Mouse (Mus musculus): ENCODE results near the gene 9130023H24Rik. TPM values are rescaled to one million over a fixed set of nuclear protein-coding genes. Genes with fewer than 3 reads are reported as not detected.

9130023H24Rik gene
- total RNA-seq, 4 experiments from 2014 or later: 8.8 to 11.7 (median 9.9) TPM

DNA sequence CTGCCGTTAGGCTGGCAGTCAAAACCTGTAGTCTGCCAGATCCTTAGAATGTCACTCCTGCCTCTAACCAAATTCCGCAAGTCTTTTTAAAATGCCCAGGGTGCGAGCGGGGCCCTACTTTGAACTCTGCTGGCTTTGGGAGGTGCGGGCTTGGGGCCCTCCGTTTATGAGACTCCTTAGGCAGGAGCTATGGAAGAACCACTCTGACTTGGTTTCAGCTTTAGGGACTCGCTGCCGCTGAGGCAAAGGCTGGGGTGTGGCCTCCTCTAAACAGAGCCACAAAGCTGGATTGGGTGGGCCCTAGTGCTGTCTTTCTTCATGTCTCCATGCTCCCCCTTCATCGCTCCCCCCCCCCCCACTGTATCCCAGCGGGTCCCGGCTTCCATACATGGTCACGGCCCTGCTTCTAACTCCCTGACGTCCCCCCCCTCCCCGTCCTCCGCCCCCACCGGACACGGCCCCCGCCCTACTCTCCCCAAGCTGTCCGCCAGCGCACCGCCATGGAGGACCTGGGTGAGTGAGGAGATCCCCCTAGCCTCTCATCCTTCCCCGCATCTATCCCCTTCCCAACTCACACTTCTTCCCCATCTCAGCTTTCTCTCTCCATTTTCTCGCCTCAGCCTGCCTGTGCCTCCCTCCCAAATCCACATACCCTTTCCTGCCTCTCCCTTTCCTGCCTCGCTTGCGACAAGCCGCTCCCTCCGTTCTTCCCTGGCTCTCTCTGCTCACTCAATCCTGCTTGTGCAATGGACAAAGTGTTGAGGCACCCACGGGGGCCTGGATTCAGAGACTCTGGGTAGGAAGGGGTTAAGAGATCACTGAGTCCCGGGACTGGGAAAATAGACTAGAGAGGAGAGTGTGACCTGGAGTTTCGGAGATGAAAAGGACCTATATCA lies 8.9 kb upstream of the 9130023H24Rik start, which contains the start of gene Tgfb1i1:
Tgfb1i1 (plus strand) TSS at position 317 of the 896 bp plus-strand sequence.
- no peak for DNase-seq

DNA sequence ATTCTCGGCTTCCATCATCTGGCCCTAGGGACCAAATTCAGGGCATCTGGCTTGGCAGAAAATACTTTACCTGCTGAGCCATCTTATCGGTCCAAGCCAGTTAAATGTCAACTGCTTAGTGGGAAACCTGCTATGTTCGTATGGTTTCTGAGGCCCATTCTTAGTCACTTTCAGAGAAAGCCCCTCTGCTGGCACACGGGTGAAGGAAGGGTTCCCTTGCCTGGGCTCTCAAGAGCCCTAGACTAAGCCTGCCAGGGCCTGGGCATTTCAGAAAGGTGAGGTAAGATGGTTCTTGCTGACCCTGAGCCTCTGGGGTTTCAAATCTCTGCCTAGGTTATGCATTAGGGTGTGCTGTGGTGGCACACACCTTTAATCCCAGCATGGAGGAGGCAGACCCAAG lies 7.7 kb upstream of the 9130023H24Rik start:
- no peak for DNase-seq

DNA sequence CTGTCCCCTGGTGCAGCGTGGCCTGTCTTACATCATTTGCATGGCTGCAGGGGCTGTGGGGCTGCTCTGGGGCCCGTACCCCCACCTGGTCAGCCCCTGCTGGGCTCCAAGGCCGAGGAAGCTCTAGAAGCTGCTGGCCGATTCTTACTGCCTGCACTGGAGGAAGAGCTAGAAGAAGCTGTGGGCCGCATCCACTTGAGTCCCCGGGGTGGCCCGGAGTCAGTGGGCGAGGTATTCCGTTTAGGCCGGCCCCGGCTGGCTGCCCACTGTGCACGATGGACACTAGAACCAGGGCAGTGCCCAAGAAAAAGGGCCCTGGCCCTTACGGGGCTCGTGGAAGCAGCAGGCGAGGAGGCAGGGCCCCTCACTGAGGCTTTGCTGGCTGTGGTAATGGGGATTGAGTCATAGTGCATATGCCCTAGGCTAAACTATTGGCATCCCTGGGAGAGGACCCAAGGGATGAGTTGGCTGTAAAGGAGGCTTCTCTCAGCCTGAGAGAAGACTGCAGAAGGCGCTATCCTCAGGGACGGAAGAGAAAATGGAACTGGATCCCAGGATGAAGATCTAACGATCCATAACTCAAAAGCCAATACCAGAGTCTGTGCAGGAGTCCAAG lies 6.7 kb upstream of the 9130023H24Rik start:
- no peak for DNase-seq

DNA sequence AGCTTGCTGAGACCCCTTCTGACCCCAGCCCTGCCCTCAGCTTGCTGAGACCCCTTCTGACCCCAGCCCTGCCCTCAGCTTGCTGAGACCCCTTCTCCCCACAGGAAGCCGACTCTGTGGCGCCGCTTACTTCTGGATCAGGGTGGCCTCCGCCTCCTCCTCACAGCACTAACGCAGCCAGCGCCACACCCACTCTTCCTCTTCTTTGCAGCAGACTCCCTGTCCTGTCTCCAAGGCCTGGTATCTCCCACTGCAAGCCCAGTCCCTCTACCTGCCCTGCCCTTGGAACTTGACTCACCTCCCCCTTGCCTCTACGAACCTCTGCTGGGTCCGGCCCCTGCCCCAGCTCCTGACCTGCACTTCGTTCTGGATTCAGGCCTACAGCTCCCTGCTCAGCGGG lies 6.1 kb upstream of the 9130023H24Rik start:
- DNase-seq: no peak

DNA sequence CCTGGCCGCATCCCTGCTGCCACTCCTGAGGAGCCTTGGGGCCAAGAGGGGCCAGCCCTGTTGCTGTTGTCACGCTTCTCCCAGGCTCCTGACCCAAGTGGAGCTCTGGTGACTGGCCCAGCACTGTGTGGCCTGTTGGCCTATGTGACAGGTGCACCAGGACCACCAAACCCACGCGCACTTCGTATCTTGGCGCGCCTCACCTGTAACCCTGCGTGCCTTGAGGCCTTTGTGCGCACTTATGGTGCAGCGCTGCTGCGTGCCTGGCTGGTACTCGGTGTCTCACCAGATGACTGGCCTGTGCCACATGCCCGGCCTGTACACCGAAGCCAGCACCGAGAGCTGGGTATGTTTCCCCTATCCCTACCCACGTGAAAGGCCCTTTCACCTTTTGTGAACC lies 4.5 kb upstream of the 9130023H24Rik start:
- no peak for DNase-seq

DNA sequence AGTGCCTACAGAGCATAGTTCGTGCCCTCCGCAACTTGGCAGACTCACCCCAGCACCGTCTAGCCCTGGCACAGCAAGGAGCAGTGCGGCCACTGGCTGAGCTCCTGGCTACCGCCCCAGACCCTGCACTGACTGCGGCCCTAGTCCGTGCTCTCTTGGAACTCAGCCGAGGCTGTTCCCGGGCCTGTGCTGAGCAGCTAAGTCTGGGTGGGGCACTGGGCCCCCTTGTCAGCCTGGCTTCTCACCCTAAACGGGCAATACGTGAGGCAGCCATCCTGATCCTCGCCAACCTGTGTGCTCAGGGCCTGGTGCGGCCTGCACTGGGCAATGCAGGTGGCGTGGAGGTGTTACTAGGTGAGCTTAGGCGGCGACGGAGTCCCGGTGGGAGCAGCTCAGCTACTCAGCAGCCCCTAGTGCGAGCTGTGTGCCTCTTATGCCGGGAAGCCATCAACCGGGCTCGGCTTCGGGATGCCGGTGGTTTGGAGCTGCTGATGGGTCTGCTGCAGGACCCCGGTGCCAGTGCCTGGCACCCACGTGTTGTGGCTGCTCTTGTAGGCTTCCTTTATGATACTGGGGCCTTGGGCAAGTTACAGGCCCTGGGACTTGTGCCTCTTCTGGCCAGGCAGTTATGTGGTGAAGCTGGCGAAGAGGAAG lies 2.4 kb upstream of the 9130023H24Rik start:
- DNase-seq: no peak

DNA sequence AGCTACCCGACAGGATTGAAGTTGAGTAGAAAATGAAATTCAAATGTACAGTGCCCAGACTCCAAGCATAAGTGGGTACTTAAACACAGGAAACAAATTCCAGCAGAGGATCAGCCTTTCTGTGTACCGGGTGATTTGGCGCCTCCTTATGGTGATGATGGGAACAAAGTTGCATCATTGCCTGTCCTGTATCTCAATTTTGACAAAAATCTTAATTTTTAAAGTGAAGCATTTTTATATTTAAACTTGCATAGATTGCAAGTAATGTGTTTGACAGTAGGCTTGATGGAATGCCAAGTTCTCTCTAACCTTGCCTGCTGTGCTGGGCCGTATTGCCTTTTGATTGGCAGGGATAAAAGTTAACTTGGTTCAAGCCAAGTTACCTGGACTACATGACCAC lies 1.2 kb upstream of the 9130023H24Rik start:
- no peak for DNase-seq

DNA sequence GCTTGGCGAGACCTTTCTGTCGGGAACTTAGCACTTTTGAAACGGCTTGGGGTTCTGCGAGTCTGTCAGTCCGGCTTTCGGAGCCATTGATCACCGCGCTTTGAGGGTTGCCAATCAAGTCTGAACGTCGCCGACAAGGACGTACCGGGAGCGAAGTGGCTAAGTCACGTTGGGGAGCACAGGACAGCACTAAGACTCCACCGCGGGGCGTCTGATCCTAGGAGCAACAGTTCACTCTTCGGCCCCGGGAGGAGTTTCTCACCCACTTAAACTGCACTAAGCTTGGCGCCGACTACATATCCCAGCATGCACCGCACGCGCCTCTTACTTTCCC lies 271 bp downstream of the 9130023H24Rik start:
- DNase-seq: no peak

DNA sequence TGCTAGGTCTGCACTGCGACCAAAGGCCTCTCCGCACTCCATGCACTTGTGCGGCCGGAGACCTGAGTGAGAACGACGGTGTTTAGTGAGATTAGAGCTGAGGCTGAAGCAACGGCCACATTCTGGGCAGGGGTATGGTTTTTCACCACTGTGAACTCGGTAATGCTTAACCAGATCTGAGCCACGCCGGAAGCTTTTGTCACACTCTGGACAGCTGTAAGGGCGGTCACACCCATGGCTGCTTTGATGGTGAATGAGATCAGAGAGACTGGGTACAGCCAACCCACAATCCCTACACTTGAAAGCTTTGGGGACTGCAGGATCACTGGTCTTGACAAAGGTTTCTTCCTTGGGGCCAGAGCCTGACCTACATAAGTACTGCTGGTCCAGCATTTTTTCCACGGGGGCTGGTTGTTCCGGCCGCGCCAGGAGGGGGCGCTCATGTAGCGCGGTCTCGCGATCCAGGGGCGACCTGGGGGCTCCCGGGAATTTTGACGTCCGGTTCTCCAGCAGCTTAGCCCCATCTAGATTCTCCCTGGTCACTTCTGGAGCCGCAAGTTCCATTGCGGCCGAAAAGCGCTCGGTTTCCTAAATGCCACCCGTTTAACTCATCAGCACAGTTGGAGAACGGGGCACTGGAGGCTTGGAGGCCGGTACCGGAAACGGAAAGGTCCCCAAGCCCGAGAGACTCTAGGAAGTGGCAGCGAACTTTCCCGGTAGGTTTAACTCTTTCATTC lies 807 bp downstream of the 9130023H24Rik start, which contains the start of gene Armc5:
Armc5 (plus strand) TSS at position 487 of the 737 bp plus-strand sequence.
- DNase-seq: peak; percentile 75

DNA sequence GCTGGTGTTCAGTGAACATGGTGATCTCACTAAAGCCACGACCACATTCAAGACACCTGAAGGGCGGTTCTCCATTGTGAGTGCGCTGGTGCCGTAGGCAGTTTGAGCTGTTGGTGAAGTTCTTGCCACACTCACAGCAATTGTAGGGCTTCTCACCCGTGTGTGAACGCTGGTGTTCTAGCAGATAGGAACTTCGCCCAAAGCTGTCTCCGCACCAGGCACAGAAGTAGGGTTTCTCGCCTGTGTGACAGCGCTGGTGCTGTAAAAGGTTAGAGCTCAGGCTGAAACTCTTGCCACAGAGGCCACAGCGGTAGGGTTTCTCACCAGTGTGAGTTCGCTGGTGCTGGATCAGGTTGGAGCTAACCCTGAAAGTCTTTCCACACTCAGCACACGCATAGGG lies 1.4 kb downstream of the 9130023H24Rik start:
- DNase-seq: no peak

DNA sequence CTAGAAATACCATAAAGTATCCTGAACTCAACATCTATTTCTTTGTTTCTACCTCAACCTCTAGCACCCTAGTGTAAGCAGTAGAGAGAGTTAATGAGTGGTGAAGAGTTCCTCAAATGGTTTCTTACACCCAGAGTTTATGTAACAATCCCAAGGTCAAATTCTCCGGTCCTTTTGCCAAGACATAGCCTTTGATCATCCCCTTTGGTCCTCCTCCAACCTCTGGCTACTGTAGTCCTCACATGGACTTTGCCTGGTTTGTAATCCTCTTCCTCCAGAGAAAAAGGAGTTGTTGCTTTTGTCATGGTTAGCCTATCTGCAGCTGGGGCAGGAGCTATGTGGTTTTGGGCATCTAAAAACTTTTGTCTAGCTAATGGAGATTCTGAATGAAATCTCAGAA lies 2.4 kb downstream of the 9130023H24Rik start:
- no peak for DNase-seq

DNA sequence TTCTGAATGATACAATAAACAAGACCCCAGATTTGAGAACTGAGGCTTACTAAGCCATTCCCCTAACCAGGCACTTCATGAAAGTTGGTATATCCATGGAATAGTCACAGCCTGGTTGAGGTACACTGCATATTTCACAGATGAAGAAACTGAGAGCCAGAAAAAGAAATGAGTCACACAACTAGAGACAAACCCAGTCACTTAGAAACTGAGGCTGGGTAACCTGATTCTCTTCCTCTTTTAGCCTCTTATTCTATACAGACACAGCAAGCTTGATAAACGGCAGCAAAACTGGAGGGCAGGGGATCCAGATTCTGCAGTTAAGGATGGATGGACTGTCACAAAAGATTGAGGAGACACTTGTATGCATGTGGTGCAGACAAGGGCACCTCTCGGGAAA lies 3.0 kb downstream of the 9130023H24Rik start:
- no peak for DNase-seq

DNA sequence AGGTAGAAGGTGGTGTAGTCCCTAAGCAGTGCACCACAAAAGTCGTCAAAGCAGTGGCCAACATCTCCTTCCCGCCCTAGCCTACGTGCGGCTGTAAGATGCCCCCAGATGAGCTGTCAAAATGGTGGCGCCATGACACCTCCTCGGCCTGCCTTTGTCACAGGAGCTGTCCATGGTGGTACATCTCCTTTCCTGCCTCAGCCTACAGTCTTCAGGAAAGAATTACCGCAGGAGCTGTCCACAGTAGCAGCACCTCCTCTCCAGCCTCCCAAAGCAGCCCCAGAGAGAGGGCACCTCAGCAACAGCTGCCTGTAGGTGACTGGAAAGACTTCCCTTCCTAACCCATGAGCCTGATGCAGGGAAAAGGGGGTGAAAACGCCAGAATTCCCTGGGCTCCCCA lies 6.1 kb downstream of the 9130023H24Rik start:
- DNase-seq: no peak

DNA sequence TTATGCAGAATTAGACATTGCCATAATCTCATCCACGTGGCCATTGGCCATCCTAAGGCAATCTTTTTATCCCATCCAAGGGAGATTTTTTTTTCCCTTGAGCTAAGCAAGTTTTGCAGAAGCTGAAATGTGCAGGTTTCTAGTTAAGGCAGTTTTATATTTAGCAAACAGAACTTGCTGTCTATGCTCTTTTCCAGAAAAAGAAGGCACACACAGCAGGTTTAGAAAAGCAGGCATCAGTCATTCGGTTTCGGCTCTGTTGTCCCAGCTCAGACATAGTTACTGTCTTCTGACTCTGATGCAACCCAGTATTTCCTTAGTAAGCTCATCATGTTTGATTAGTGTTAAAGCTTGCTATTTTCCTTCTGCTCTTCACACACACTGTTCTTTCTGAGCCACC lies 16.9 kb downstream of the 9130023H24Rik start:
- no peak for DNase-seq

DNA sequence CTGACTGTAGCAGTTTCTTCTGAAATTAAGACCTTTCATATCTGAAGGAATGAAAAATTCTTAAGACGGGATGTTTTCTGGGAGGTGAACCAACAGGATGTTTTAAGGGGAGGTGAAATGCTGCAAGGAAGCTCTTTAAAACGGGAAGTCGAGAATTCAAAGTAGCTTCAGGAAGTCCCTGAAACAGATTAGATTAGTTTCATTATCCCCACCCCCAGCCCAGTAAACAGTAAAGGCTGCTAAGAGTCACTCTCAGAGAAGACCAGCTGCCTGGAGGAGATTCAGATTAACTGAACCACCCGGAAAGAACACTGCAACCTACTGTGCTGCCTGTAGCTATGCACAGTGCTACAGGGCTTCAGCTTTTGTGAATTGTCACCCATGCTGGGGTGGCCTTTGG lies 17.9 kb downstream of the 9130023H24Rik start:
- no peak for DNase-seq

DNA sequence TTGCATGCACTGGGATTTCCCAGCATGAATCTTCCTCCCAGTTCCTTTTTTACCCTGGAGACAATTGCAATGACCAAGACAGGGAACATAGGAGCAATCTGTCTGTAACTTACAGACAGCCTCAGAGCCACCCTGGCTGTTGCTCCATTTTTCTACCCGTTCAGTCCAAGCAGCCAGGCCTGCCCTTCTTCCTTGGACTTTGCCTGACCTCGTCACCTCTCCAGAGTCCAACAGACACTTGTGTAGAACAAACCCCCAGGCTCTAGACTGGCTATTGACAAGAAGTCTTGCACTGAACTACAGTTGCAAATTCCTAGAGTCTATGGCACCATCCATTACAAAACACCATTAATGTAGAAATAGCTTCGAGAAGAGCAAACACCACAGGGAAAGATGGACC lies 28.0 kb downstream of the 9130023H24Rik start:
- DNase-seq: no peak

DNA sequence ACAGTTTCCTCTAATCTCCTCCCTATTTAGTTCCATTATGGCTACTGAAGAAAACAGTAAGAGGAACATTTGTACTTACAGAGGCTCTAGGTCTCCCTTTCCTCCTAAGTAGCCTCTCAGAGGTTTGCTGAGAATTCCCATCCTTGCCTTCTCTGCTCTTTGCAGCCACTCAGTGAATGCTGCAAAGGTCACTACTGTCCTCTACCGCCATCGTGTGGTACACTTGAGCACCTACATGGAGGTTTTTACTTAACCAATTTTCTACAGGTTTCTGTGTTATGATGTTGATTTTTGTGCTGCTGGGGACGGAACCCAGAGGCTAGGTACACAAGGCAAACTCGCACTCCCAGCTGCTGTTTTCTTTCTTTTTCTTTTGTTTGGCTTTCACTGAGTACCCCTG lies 29.6 kb downstream of the 9130023H24Rik start:
- peak; percentile 23 for DNase-seq

DNA sequence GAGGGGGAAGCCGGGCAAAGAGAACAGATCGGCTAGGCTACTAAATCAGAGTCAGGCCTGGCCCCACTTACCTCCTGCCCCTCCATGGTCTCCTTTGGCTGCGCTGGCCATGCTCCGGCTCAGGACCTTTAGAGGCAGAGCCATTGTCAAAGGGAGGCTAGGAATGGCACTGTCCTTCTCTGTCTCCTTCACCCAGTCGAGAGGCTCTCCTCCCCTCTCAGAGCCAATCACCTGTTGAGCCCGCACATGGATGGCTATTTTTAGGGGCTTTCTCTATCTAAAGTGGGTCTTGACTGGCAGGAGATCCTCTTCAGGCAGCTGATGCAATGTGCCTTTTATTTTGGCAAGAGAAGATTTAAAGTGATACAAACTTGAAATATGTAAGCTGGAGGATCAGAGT lies 31.7 kb downstream of the 9130023H24Rik start, which contains the start of gene Cox6a2:
Cox6a2 (minus strand) TSS at position 236 of the 400 bp plus-strand sequence.
- no peak for DNase-seq

DNA sequence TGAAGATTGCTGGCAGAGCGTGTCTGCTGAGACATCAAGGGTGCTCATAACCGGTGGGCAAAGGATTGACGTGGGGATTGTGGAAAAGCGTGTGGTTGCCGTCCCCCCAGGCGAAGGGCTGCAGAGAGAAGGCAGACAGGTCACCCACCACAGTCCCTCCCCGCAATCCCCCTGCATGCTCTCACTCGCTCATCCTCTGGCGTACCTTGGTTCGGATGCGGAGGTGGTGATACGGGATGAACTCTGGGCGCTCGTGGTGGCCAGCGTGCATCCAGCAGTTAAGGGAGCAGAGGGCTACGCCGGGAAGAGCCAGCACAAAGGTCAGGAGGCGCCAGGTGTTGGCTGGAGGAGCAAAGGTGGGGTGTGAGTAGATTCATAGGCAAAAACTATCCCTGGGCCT lies 32.1 kb downstream of the 9130023H24Rik start:
- no peak for DNase-seq

DNA sequence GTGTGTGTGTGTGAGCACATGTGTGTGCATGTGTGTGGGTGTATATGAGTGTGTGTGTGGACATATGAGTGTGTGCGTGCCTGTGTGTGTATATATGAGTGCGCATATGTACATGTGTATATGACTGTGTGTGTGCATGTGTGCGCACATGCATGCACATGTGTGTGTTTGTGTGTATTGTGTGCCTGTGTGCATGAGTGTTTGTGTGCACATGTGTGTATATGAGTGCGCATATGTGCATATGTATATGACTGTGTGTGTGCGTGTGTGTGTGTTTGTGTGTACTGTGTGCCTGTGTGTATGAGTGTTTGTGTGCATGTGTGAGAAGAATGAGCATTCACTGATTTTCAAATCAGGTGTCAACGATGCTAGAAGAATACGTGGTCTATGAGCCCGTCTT lies 33.7 kb downstream of the 9130023H24Rik start:
- no peak for DNase-seq

DNA sequence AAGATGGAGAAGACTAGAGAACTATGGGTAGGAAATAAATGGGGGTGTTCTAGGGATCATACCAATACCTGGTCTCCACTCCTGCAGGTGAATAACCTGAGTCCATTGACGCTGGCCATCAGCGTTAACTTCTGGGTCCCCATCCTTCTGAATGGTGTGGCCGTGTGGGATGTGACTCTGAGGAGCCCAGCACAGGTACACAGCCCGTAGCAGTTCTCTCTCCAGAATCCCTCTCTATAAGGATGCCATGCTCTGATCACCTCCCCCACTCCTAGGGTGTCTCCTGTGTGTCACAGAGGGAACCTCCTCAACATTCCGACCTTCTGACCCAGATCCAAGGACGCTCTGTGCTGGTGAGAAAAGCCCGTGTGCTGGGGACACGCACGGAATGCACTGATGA lies 34.8 kb downstream of the 9130023H24Rik start:
- DNase-seq: no peak

DNA sequence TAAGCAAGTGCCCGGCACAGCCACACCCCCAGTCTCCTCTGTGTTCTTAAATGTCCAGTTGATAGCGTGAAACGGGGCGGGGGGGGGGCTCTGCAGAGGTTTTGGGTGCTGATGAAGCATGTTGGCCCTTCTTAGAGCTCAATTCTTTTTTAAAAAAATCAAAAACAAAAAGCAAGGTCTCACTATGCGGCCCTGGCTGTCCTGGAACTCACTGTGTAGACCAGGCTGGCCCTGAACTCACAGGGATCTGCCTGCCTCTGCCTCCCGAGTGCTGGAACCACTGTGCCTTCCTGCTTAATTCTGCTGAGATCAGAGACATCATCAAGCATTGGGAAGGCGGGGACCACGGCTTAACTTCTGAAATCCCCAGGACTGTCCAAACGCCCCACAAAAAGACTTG lies 36.2 kb downstream of the 9130023H24Rik start:
- DNase-seq: no peak

All from adrenal gland, adult 8-10 months (tissue).